Comparison of ENCODE assay signal across 12 mouse cellular contexts in genomic region chr4:108059601-108060379, GRCm38 (mm10). TPM values are rescaled to one million over a fixed set of nuclear protein-coding genes. Genes with fewer than 3 reads are reported as not detected.
DNase-seq lines count a peak whose midpoint lies in the region; ATAC-seq and TF ChIP-seq lines count a peak whose summit lies in the region.
"Had no signal": no experiment of that assay in that cellular context is flagged by ENCODE, and none has a peak within 500 bp of the region (broad histone marks: within the 10 kb centered on the region; RNA-seq: fewer than 3 reads in every experiment).

No protein-coding gene starts in this region.

- H3K4me2 ChIP-seq in lung, postnatal 0 days (replicated peaks; ENCODE audit: low read depth, low read length): no peak overlapping the region
- peak overlapping the region; percentile 37 for H3K4me2 ChIP-seq in forebrain, embryonic 13.5 days
- H3K4me2 ChIP-seq: liver, embryonic 15.5 days had no signal

- no peak for ATAC-seq in lung, postnatal 0 days
- no peak for ATAC-seq in forebrain, embryonic 13.5 days

- intact Hi-C loops in left cerebral cortex, postnatal 36 days (cut with DNase I): loop anchor here (5.0 kb wide), 2 partner anchors 77 to 122 kb away; no protein-coding TSS in a partner anchor
- intact Hi-C loops in gastrocnemius, postnatal 36 days (cut with DNase I): no loop called here

- H3K27ac ChIP-seq in lung, postnatal 0 days (ENCODE audit: low read length): 0 out of 2 replicates have a peak overlapping the region, but pooled peaks have one; percentile 0
- H3K27ac ChIP-seq in forebrain, embryonic 13.5 days: peak overlapping the region; percentile 66
- H3K27ac ChIP-seq: liver, embryonic 15.5 days had no signal

- peaks cover 24% of the 10 kb centered on the region; the same call in 1 of the 2 replicates for H3K36me3 ChIP-seq in lung, postnatal 0 days (ENCODE audit: insufficient read depth, low read length)
- H3K36me3 ChIP-seq in forebrain, embryonic 13.5 days (ENCODE audit: poor library complexity, severe bottlenecking): peaks cover 50% of the 10 kb centered on the region

- H3K9ac ChIP-seq in lung, postnatal 0 days (replicated peaks; ENCODE audit: low read depth): no peak overlapping the region
- H3K9ac ChIP-seq in forebrain, embryonic 13.5 days: peak overlapping the region; percentile 45; the same call in 1 of the 2 replicates
- H3K9ac ChIP-seq: liver, embryonic 15.5 days had no signal

- no peak for TF ChIP-seq CTCF in lung, postnatal 0 days (IDR thresholded peaks at IDR 0.05)

- DNase-seq in lung, postnatal 0 days (ENCODE audit: low spot score): no peak
- no peak for DNase-seq in lung, adult 18-20 months
- peak; percentile 59 for DNase-seq in left cerebral cortex, postnatal 36 days (ENCODE audit: low spot score in 2 of 2)
- peak; percentile 45 for DNase-seq in right cerebral cortex, postnatal 25 days
- no peak for DNase-seq in spleen, postnatal 14 days (ENCODE audit: low spot score in 2 of 2)
- no peak for DNase-seq in gastrocnemius, postnatal 36 days
- DNase-seq in c-Kit-positive CD71-positive TER-119-positive erythroid progenitor cells, embryonic 14.5 days (ENCODE audit: low spot score): no peak
- DNase-seq: heart, postnatal 14 days; thymus, postnatal 25 days had no signal

- H3K9me3 ChIP-seq in lung, postnatal 0 days (ENCODE audit: low read length): no peaks in the 10 kb centered on the region
- H3K9me3 ChIP-seq in forebrain, embryonic 13.5 days (replicated peaks): no peaks in the 10 kb centered on the region
- H3K9me3 ChIP-seq: liver, embryonic 15.5 days had no signal

- H3K4me1 ChIP-seq in lung, postnatal 0 days (ENCODE audit: insufficient read depth, low read depth, low read length): no peaks in the 10 kb centered on the region; the same call in 1 of the 2 replicates
- H3K4me1 ChIP-seq in forebrain, embryonic 13.5 days: peaks cover 15% of the 10 kb centered on the region
- H3K4me1 ChIP-seq: liver, embryonic 15.5 days had no signal

- WGBS in lung, postnatal 0 days: 83% methylated on average over 19 of the region's 19 CpGs
- 29% methylated on average over 19 of the region's 19 CpGs for WGBS in forebrain, embryonic 13.5 days

- H3K27me3 ChIP-seq in lung, postnatal 0 days (replicated peaks; ENCODE audit: insufficient read depth, low read length): no peaks in the 10 kb centered on the region
- no peaks in the 10 kb centered on the region for H3K27me3 ChIP-seq in forebrain, embryonic 13.5 days
- H3K27me3 ChIP-seq: liver, embryonic 15.5 days had no signal

- H3K4me3 ChIP-seq in lung, postnatal 0 days (ENCODE audit: low read depth, low read length): no peak overlapping the region
- H3K4me3 ChIP-seq in forebrain, embryonic 13.5 days: no peak overlapping the region; the same call in 1 of the 2 replicates
- H3K4me3 ChIP-seq: liver, embryonic 15.5 days had no signal

- no peak for TF ChIP-seq EP300 in lung, postnatal 0 days (IDR thresholded peaks at IDR 0.05)

RNA-seq across cellular contexts. Expression of gene Podn, which starts 36.5 kb away (rescaled TPM):
- polyA plus RNA-seq in lung, postnatal 0 days (2015; fragmentation: Nextera tagmentation; extraction: Ambion mirVana): 2.8 and 3.3 TPM in 2 replicates
- 0.15 and 0.27 TPM in 2 replicates for polyA plus RNA-seq in forebrain, embryonic 13.5 days (2015; fragmentation: Nextera tagmentation; extraction: Ambion mirVana)
- 10 to 100 TPM in 1 of 2 experiments, 1 to 10 TPM in 1; 6.2 to 11.3 TPM for total RNA-seq in left cerebral cortex, postnatal 36 days (2021)
- 1 to 10 TPM; 9.2 to 9.9 TPM for total RNA-seq in gastrocnemius, postnatal 36 days (2021)
- total RNA-seq: monocyte, adult 5-6 weeks had no signal

Comparison
In these comparisons a context has a peak if more than half of its experiments do, and no peak if none do; other contexts are left out.
1. DNase-seq: peak in left cerebral cortex, postnatal 36 days (2 of 2) and right cerebral cortex, postnatal 25 days (single experiment); none in lung, postnatal 0 days (single experiment), lung, adult 18-20 months (0 of 2), spleen, postnatal 14 days (0 of 2), gastrocnemius, postnatal 36 days (0 of 2) and c-Kit-positive CD71-positive TER-119-positive erythroid progenitor cells, embryonic 14.5 days (single experiment).